Mouse (Mus musculus): ENCODE results near the gene Doxl2. TPM values are rescaled to one million over a fixed set of nuclear protein-coding genes. Genes with fewer than 3 reads are reported as not detected.
A peak's percentile ranks its signal among the peaks of the same experiment; 100 is the strongest.
"Not testable (repeated sequence)": the region's sequence is repeated elsewhere in the genome, so short reads cannot be mapped to it uniquely, and the experiment has no call there.

Gene Doxl2
- polyA plus RNA-seq, 1 experiment from 2014 or later = not detected

DNA sequence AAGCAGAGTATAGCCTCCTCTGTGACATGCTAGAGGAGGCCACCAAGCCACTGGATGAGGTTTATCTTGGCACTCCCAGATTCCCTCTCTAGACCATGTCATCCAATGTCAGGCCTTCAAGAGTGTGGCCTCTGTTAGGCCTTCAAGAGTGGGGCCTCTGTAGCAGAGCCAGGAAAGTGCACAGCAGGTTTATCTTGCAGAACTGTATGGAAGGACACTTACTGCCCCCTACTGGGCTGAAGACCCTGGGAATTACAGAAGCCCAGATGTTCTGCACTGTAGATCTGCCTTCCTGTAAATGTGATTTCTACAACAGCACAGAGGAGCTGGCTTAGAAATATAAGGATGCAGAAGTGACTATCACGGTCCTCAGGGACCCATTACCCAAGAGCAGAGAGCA is 19.8 kb upstream of the Doxl2 start:
- peak; percentile 61 for ATAC-seq
- H3K9ac ChIP-seq (replicated peaks; ENCODE audit: low read depth) = no peak overlapping the region

DNA sequence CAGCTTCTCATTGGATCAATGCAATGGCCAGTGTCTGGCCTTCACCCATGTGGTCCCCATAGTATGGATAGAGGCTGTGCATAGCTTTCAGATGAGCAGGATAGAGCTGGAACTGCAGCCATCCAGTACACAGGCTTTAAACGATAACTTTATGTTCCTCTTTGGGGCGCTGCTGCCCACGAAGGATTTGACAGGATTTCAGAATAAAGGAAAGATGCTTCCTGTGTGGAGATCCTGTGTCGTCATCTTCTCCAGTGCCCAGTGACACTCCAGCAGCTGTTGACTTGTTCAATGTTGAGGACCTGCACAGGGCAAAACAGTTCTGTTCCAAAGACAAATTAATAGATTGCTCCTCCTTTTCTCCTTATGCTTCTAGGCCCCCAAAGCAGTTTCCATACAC is 18.0 kb upstream of the Doxl2 start:
- DNase-seq (ENCODE audit: low spot score) (no peak), ATAC-seq (no peak)
- H3K4me2 ChIP-seq (replicated peaks; ENCODE audit: low read depth, low read length) = no peak overlapping the region
- no peak overlapping the region for H3K27ac ChIP-seq (ENCODE audit: low read length)
- 69% methylated on average over 4 of the region's 4 CpGs for WGBS
- no peaks in the 10 kb centered on the region for H3K4me1 ChIP-seq (ENCODE audit: insufficient read depth, low read depth, low read length)
- H3K9me3 ChIP-seq (ENCODE audit: low read length) = no peaks in the 10 kb centered on the region
- no peak overlapping the region for H3K4me3 ChIP-seq (ENCODE audit: low read depth, low read length)
- no peak for TF ChIP-seq EP300 (IDR thresholded peaks at IDR 0.05)
- no peak for TF ChIP-seq CTCF (IDR thresholded peaks at IDR 0.05)
- H3K9ac ChIP-seq (replicated peaks; ENCODE audit: low read depth) = no peak overlapping the region
- H3K36me3 ChIP-seq (ENCODE audit: insufficient read depth, low read length) = no peaks in the 10 kb centered on the region
- H3K27me3 ChIP-seq (replicated peaks; ENCODE audit: insufficient read depth, low read length) = no peaks in the 10 kb centered on the region

More for the DNA sequence above, 19.8 kb upstream of the Doxl2 start:
- no peaks in the 10 kb centered on the region for H3K9me3 ChIP-seq (ENCODE audit: low read length)
- no peak for TF ChIP-seq EP300 (IDR thresholded peaks at IDR 0.05)
- peak; percentile 81 for TF ChIP-seq CTCF (IDR thresholded peaks at IDR 0.05)
- no peaks in the 10 kb centered on the region for H3K27me3 ChIP-seq (replicated peaks; ENCODE audit: insufficient read depth, low read length)
- H3K4me3 ChIP-seq (ENCODE audit: low read depth, low read length) = no peak overlapping the region
- DNase-seq (ENCODE audit: low spot score) = peak; percentile 77
- no peak overlapping the region for H3K4me2 ChIP-seq (replicated peaks; ENCODE audit: low read depth, low read length)
- WGBS = 17% methylated on average over 1 of the region's 1 CpGs
- no peaks in the 10 kb centered on the region for H3K4me1 ChIP-seq (ENCODE audit: insufficient read depth, low read depth, low read length)
- no peaks in the 10 kb centered on the region for H3K36me3 ChIP-seq (ENCODE audit: insufficient read depth, low read length)
- no peak overlapping the region for H3K27ac ChIP-seq (ENCODE audit: low read length)

DNA sequence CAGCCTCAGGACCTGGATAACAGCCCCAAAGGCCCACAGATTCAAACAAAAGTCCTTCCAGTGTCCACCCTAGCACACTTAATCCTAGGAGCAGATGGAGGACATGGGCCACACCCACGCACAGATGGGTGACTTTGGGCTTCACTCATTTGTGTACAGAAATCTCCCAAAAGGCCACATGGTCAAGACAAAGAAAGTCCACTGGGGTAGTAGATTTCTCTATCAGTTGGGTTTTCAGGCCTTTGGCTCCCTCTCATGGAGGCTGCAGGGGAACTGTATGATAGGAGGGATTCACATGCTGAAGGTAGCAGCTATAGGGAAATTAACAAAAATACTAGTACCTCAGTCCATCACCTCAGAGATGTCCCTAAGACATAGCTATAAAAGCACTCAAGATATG is 16.7 kb upstream of the Doxl2 start:
- Histone ChIP-seq H3K36me3 (ENCODE audit: insufficient read depth, low read length) (no peaks in the 10 kb centered on the region), H3K27me3 (replicated peaks; ENCODE audit: insufficient read depth, low read length) (no peaks in the 10 kb centered on the region), H3K4me2 (replicated peaks; ENCODE audit: low read depth, low read length) (no peak overlapping the region), H3K9me3 (ENCODE audit: low read length) (no peaks in the 10 kb centered on the region), H3K4me1 (ENCODE audit: insufficient read depth, low read depth, low read length) (no peaks in the 10 kb centered on the region), H3K9ac (replicated peaks; ENCODE audit: low read depth) (no peak overlapping the region), H3K27ac (ENCODE audit: low read length) (no peak overlapping the region), H3K4me3 (ENCODE audit: low read depth, low read length) (no peak overlapping the region)
- DNase-seq (ENCODE audit: low spot score) (peak; percentile 65), ATAC-seq (peak; percentile 23; the same call in 1 of the 2 replicates)
- 36% methylated on average over 1 of the region's 1 CpGs for WGBS
- TF ChIP-seq EP300 (IDR thresholded peaks at IDR 0.05) (no peak), CTCF (IDR thresholded peaks at IDR 0.05) (peak; percentile 62)

DNA sequence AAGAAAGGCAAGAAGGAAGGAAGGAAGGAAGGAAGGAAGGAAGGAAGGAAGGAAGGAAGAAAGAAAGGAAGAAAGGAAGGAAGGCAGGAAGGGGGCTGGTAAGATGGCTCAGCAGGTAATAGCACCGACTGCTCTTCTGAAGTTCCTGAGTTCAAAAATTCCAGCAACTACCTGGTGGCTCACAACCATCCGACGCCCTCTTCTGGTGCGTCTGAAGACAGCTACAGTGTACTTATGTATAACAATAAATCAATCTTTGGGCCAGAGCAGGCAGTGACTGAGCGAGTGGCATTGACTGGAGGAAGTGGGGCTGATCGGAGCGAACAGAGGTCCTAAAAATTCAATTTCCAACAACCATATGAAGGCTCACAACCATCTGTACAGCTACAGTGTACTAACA is 15.6 kb upstream of the Doxl2 start:
- not testable (repeated sequence) for H3K4me2 ChIP-seq (replicated peaks; ENCODE audit: low read depth, low read length); H3K27ac ChIP-seq (ENCODE audit: low read length); H3K4me3 ChIP-seq (ENCODE audit: low read depth, low read length); H3K9me3 ChIP-seq (ENCODE audit: low read length); H3K27me3 ChIP-seq (replicated peaks; ENCODE audit: insufficient read depth, low read length); ATAC-seq; H3K4me1 ChIP-seq (ENCODE audit: insufficient read depth, low read depth, low read length); H3K9ac ChIP-seq (replicated peaks; ENCODE audit: low read depth); H3K36me3 ChIP-seq (ENCODE audit: insufficient read depth, low read length)
- WGBS = 19% methylated on average over 7 of the region's 7 CpGs
- DNase-seq (ENCODE audit: low spot score) = peak; percentile 17
- peak; percentile 42 for TF ChIP-seq CTCF (IDR thresholded peaks at IDR 0.05)

DNA sequence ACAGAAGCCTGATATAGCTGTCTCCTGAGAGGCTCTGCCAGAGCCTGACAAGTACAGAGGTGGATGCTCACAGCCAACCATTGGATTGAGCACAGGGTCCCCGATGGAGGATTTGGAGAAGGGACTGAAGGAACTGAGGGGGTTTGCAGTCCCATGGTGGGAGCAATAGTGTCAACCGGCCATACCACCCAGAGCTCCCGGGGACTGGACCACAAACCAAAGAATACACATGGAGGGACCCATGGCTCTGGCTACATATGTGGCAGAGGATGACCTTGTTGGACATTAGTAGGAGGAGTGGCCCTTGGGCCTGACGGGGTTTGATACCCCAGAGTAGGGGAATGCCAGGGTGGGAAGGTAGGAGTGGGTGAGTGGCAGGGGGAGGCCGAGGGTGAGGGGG is 8.1 kb upstream of the Doxl2 start:
- not testable (repeated sequence) for DNase-seq (ENCODE audit: low spot score); H3K9ac ChIP-seq (replicated peaks; ENCODE audit: low read depth); H3K36me3 ChIP-seq (ENCODE audit: insufficient read depth, low read length); H3K4me2 ChIP-seq (replicated peaks; ENCODE audit: low read depth, low read length); H3K9me3 ChIP-seq (ENCODE audit: low read length); H3K27ac ChIP-seq (ENCODE audit: low read length); H3K4me1 ChIP-seq (ENCODE audit: insufficient read depth, low read depth, low read length); H3K27me3 ChIP-seq (replicated peaks; ENCODE audit: insufficient read depth, low read length); ATAC-seq; H3K4me3 ChIP-seq (ENCODE audit: low read depth, low read length)
- 86% methylated on average over 5 of the region's 5 CpGs for WGBS

DNA sequence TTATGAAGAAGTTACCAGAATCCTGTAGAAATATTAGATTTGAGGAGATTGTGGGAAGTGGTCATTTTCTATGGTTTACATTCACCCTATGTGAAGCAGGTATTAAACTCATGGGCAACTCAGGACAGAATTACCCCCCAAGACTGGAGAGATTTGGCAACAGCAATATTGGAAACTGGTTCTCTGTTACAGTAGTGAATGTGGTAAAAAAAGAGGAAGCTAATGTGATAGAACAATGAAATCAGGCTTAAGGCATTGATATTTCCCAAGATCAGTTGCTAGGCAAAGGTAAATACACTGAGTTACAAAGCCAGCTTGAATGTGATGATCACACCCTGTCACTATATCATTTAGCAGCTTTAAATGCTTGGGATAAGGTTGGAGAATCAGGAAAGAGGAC is 6.9 kb upstream of the Doxl2 start:
- Histone ChIP-seq H3K4me3 (ENCODE audit: low read depth, low read length) (no peak overlapping the region), H3K9ac (replicated peaks; ENCODE audit: low read depth) (no peak overlapping the region), H3K27ac (ENCODE audit: low read length) (no peak overlapping the region), H3K9me3 (ENCODE audit: low read length) (no peaks in the 10 kb centered on the region), H3K4me2 (replicated peaks; ENCODE audit: low read depth, low read length) (no peak overlapping the region), H3K27me3 (replicated peaks; ENCODE audit: insufficient read depth, low read length) (no peaks in the 10 kb centered on the region), H3K36me3 (ENCODE audit: insufficient read depth, low read length) (no peaks in the 10 kb centered on the region), H3K4me1 (ENCODE audit: insufficient read depth, low read depth, low read length) (no peaks in the 10 kb centered on the region)
- ATAC-seq = no peak
- TF ChIP-seq EP300 (IDR thresholded peaks at IDR 0.05) (no peak), CTCF (IDR thresholded peaks at IDR 0.05) (no peak)
- DNase-seq (ENCODE audit: low spot score) = peak; percentile 33

DNA sequence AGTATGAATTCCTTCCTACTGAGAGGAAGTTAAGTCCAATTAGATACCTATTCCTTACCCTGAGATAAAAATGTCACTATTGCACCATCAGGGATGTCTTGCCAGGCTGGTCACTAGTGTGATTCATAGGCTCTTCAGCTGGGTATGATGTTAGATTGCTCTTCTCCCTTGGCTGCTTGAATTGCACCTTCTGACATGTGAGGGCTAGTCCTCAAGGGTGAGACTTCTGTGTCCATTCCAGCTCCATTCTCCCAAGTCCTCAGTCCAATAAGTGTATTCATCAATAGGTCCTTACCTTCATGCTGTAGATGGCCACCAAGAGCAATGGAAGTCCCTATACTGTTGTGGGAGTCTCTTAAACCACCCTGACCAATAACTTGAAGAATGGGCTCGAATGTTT is 4.9 kb downstream of the Doxl2 start:
- no peak for DNase-seq (ENCODE audit: low spot score)
- no peak for ATAC-seq
- TF ChIP-seq EP300 (IDR thresholded peaks at IDR 0.05) (no peak), CTCF (IDR thresholded peaks at IDR 0.05) (no peak)

More for the DNA sequence above, 4.9 kb downstream of the Doxl2 start:
- Histone ChIP-seq H3K9me3 (ENCODE audit: low read length) (no peaks in the 10 kb centered on the region), H3K4me3 (ENCODE audit: low read depth, low read length) (no peak overlapping the region), H3K4me2 (replicated peaks; ENCODE audit: low read depth, low read length) (no peak overlapping the region), H3K4me1 (ENCODE audit: insufficient read depth, low read depth, low read length) (no peaks in the 10 kb centered on the region), H3K36me3 (ENCODE audit: insufficient read depth, low read length) (no peaks in the 10 kb centered on the region), H3K9ac (replicated peaks; ENCODE audit: low read depth) (no peak overlapping the region), H3K27me3 (replicated peaks; ENCODE audit: insufficient read depth, low read length) (no peaks in the 10 kb centered on the region), H3K27ac (ENCODE audit: low read length) (no peak overlapping the region)
- WGBS = 45% methylated on average over 1 of the region's 1 CpGs

Measured in lung, postnatal 0 days (tissue).